Mouse (Mus musculus): ENCODE measurements around the gene Mrpl53. TPM values are rescaled to one million over a fixed set of nuclear protein-coding genes. Genes with fewer than 3 reads are reported as not detected.
"Not testable (repeated sequence)": the region's sequence is repeated elsewhere in the genome, so short reads cannot be mapped to it uniquely, and the experiment has no call there.

Mrpl53 gene
- polyA plus RNA-seq, 1 experiment from 2014 or later, result 139 TPM

- no peaks in the 10 kb centered on the region for H3K27me3 ChIP-seq (ENCODE audit: control insufficient read depth, insufficient read depth, low read length)
- no peak overlapping the region for H3K4me3 ChIP-seq (ENCODE audit: low read length)
- peaks cover 8% of the 10 kb centered on the region; the same call in 1 of the 2 replicates for H3K4me1 ChIP-seq (ENCODE audit: control insufficient read depth, insufficient read depth, low read length)
- H3K27ac ChIP-seq (ENCODE audit: low read depth, low read length), result no peak overlapping the region
- peaks cover 44% of the 10 kb centered on the region for H3K36me3 ChIP-seq (ENCODE audit: control insufficient read depth, insufficient read depth, low read length)
- H3K9me3 ChIP-seq (ENCODE audit: control insufficient read depth, low read length), result no peaks in the 10 kb centered on the region
- H3K9ac ChIP-seq (ENCODE audit: low read depth, low read length), result no peak overlapping the region
- 40% methylated on average over 8 of the region's 8 CpGs for WGBS
- ATAC-seq (ENCODE audit: low FRiP score, low TSS enrichment), result no peak
- H3K4me2 ChIP-seq (replicated peaks; ENCODE audit: low read depth, low read length), result no peak overlapping the region
These were observed 42.9 kb downstream of the Mrpl53 start for GRCm38 (mm10) chr6:83151721-83152120.

- Histone ChIP-seq H3K27me3 (ENCODE audit: control insufficient read depth, insufficient read depth, low read length) (no peaks in the 10 kb centered on the region), H3K36me3 (ENCODE audit: control insufficient read depth, insufficient read depth, low read length) (peaks cover 34% of the 10 kb centered on the region)
These were observed 44.2 kb downstream of the Mrpl53 start for GRCm38 (mm10) chr6:83153038-83153437.

GRCm38 (mm10) chr6:83153485-83153884 is 44.6 kb downstream of the Mrpl53 start:
- Histone ChIP-seq H3K9me3 (ENCODE audit: control insufficient read depth, low read length) (no peaks in the 10 kb centered on the region), H3K4me3 (ENCODE audit: low read length) (no peak overlapping the region), H3K9ac (ENCODE audit: low read depth, low read length) (no peak overlapping the region), H3K27ac (ENCODE audit: low read depth, low read length) (no peak overlapping the region), H3K4me1 (ENCODE audit: control insufficient read depth, insufficient read depth, low read length) (peaks cover 5% of the 10 kb centered on the region; the same call in 1 of the 2 replicates), H3K36me3 (ENCODE audit: control insufficient read depth, insufficient read depth, low read length) (peaks cover 31% of the 10 kb centered on the region; the same call in 1 of the 2 replicates), H3K27me3 (ENCODE audit: control insufficient read depth, insufficient read depth, low read length) (no peaks in the 10 kb centered on the region), H3K4me2 (replicated peaks; ENCODE audit: low read depth, low read length) (no peak overlapping the region)
- 68% methylated on average over 5 of the region's 5 CpGs for WGBS
- ATAC-seq (ENCODE audit: low FRiP score, low TSS enrichment), result no peak

More at GRCm38 (mm10) chr6:83153038-83153437, 44.2 kb downstream of the Mrpl53 start:
- no peak for ATAC-seq (ENCODE audit: low FRiP score, low TSS enrichment)
- H3K27ac ChIP-seq (ENCODE audit: low read depth, low read length), result no peak overlapping the region
- no peak overlapping the region for H3K4me2 ChIP-seq (replicated peaks; ENCODE audit: low read depth, low read length)
- H3K4me3 ChIP-seq (ENCODE audit: low read length), result no peak overlapping the region
- no peaks in the 10 kb centered on the region for H3K9me3 ChIP-seq (ENCODE audit: control insufficient read depth, low read length)
- H3K9ac ChIP-seq (ENCODE audit: low read depth, low read length), result no peak overlapping the region
- H3K4me1 ChIP-seq (ENCODE audit: control insufficient read depth, insufficient read depth, low read length), result peaks cover 5% of the 10 kb centered on the region; the same call in 1 of the 2 replicates
- 90% methylated on average over 12 of the region's 12 CpGs for WGBS

- Histone ChIP-seq H3K27ac (ENCODE audit: low read depth, low read length) (no peak overlapping the region), H3K9me3 (ENCODE audit: control insufficient read depth, low read length) (no peaks in the 10 kb centered on the region), H3K4me1 (ENCODE audit: control insufficient read depth, insufficient read depth, low read length) (peaks cover 5% of the 10 kb centered on the region; the same call in 1 of the 2 replicates), H3K36me3 (ENCODE audit: control insufficient read depth, insufficient read depth, low read length) (peaks cover 14% of the 10 kb centered on the region; the same call in 1 of the 2 replicates), H3K4me3 (ENCODE audit: low read length) (peak overlapping the region; percentile 56), H3K9ac (ENCODE audit: low read depth, low read length) (peak overlapping the region; percentile 40; the same call in 1 of the 2 replicates), H3K27me3 (ENCODE audit: control insufficient read depth, insufficient read depth, low read length) (peaks cover 3% of the 10 kb centered on the region), H3K4me2 (replicated peaks; ENCODE audit: low read depth, low read length) (peak overlapping the region; percentile 67)
- WGBS, result 8% methylated on average over 23 of the region's 23 CpGs
- peak; percentile 28 for ATAC-seq (ENCODE audit: low FRiP score, low TSS enrichment)
These were observed 46.9 kb downstream of the Mrpl53 start for GRCm38 (mm10) chr6:83155552-83156238.

- H3K27ac ChIP-seq (ENCODE audit: low read depth, low read length), result no peak within 1 kb of the TSS
- peak within 1 kb of the TSS; percentile 40; the same call in 1 of the 2 replicates for H3K9ac ChIP-seq (ENCODE audit: low read depth, low read length)
- H3K36me3 ChIP-seq (ENCODE audit: control insufficient read depth, insufficient read depth, low read length), result peaks cover 13% of the 10 kb centered on the region; the same call in 1 of the 2 replicates
- H3K27me3 ChIP-seq (ENCODE audit: control insufficient read depth, insufficient read depth, low read length), result peaks cover 9% of the 10 kb centered on the region
- H3K4me1 ChIP-seq (ENCODE audit: control insufficient read depth, insufficient read depth, low read length), result peaks cover 5% of the 10 kb centered on the region; the same call in 1 of the 2 replicates
- H3K4me2 ChIP-seq (replicated peaks; ENCODE audit: low read depth, low read length), result peak within 1 kb of the TSS; percentile 67
- ATAC-seq (ENCODE audit: low FRiP score, low TSS enrichment), result peak; percentile 92
- H3K9me3 ChIP-seq (ENCODE audit: control insufficient read depth, low read length), result no peaks in the 10 kb centered on the region
- 1% methylated on average over 32 of the region's 32 CpGs for WGBS
- peak within 1 kb of the TSS; percentile 56 for H3K4me3 ChIP-seq (ENCODE audit: low read length)
These were observed 47.4 kb downstream of the Mrpl53 start, which contains the start of the genes Wdr54 and 1700003E16Rik for GRCm38 (mm10) chr6:83156259-83156684. Gene Wdr54, minus strand, starts transcription at chr6:83156397. Gene 1700003E16Rik, plus strand, starts transcription at chr6:83156404.

- not testable (repeated sequence) for H3K4me3 ChIP-seq (ENCODE audit: low read length); H3K9ac ChIP-seq (ENCODE audit: low read depth, low read length); H3K36me3 ChIP-seq (ENCODE audit: control insufficient read depth, insufficient read depth, low read length); H3K27ac ChIP-seq (ENCODE audit: low read depth, low read length); ATAC-seq (ENCODE audit: low FRiP score, low TSS enrichment); H3K4me2 ChIP-seq (replicated peaks; ENCODE audit: low read depth, low read length); H3K9me3 ChIP-seq (ENCODE audit: control insufficient read depth, low read length)
- Histone ChIP-seq H3K27me3 (ENCODE audit: control insufficient read depth, insufficient read depth, low read length) (peaks cover 20% of the 10 kb centered on the region), H3K4me1 (ENCODE audit: control insufficient read depth, insufficient read depth, low read length) (peaks cover 22% of the 10 kb centered on the region; the same call in 1 of the 2 replicates)
- WGBS, result 33% methylated on average over 3 of the region's 3 CpGs
These were observed 50.6 kb downstream of the Mrpl53 start for GRCm38 (mm10) chr6:83159456-83159855.

MicroRNAs encoded within 50 kb of the gene (microRNA counts, 519-probe panel; counts per million panel counts)
- microRNA mmu-miR-3470a+mmu-miR-3470b, result not detected

Small RNAs within 50 kb of the gene (microRNA-seq; reads per million reads assigned to microRNA genes)
- not detected for gene Mir3470a

Other genes starting within 250 kb of the Mrpl53 start
- 0.57 and 0.87 TPM in 2 replicates for gene Sema4f, start 169.3 kb upstream of the Mrpl53 start, polyA plus RNA-seq (2014; fragmentation: Nextera tagmentation; extraction: Ambion mirVana)
- gene M1ap, start 162.1 kb upstream of the Mrpl53 start, polyA plus RNA-seq (2014; fragmentation: Nextera tagmentation; extraction: Ambion mirVana), result 0.28 and 0.77 TPM in 2 replicates
- 8.8 and 11.8 TPM in 2 replicates for gene Dok1, start 75.6 kb upstream of the Mrpl53 start, polyA plus RNA-seq (2014; fragmentation: Nextera tagmentation; extraction: Ambion mirVana)
- gene Loxl3, start 74.9 kb upstream of the Mrpl53 start, polyA plus RNA-seq (2014; fragmentation: Nextera tagmentation; extraction: Ambion mirVana), result 12.0 and 14.3 TPM in 2 replicates
- gene Aup1, start 54.5 kb upstream of the Mrpl53 start, polyA plus RNA-seq (2014; fragmentation: Nextera tagmentation; extraction: Ambion mirVana), result 144 and 156 TPM in 2 replicates
- gene Htra2, start 53.8 kb upstream of the Mrpl53 start, polyA plus RNA-seq (2014; fragmentation: Nextera tagmentation; extraction: Ambion mirVana), result 51.1 and 64.9 TPM in 2 replicates
- gene Dqx1, start 51.2 kb upstream of the Mrpl53 start, polyA plus RNA-seq (2014; fragmentation: Nextera tagmentation; extraction: Ambion mirVana), result 1.9 and 2.6 TPM in 2 replicates
- not detected in 2 replicates for gene Tlx2, start 38.7 kb upstream of the Mrpl53 start, polyA plus RNA-seq (2014; fragmentation: Nextera tagmentation; extraction: Ambion mirVana)
- gene Pcgf1, start 31.2 kb upstream of the Mrpl53 start, polyA plus RNA-seq (2014; fragmentation: Nextera tagmentation; extraction: Ambion mirVana), result 36.7 and 51.2 TPM in 2 replicates
- 8.3 and 8.8 TPM in 2 replicates for gene Lbx2, start 22.7 kb upstream of the Mrpl53 start, polyA plus RNA-seq (2014; fragmentation: Nextera tagmentation; extraction: Ambion mirVana)
- 1.6 and 2.4 TPM in 2 replicates for gene Ccdc142, start 7.4 kb upstream of the Mrpl53 start, polyA plus RNA-seq (2014; fragmentation: Nextera tagmentation; extraction: Ambion mirVana)
- gene Gm42688, start 7.4 kb upstream of the Mrpl53 start, polyA plus RNA-seq (2014; fragmentation: Nextera tagmentation; extraction: Ambion mirVana), result 2.4 and 3.5 TPM in 2 replicates
- 37.8 and 57.4 TPM in 2 replicates for gene Mogs, start 6.5 kb downstream of the Mrpl53 start, polyA plus RNA-seq (2014; fragmentation: Nextera tagmentation; extraction: Ambion mirVana)
- 123 and 125 TPM in 2 replicates for gene Wbp1, start 12.5 kb downstream of the Mrpl53 start, polyA plus RNA-seq (2014; fragmentation: Nextera tagmentation; extraction: Ambion mirVana)
- gene Ino80b, start 16.4 kb downstream of the Mrpl53 start, polyA plus RNA-seq (2014; fragmentation: Nextera tagmentation; extraction: Ambion mirVana), result 18.8 and 20.0 TPM in 2 replicates
- 14.9 and 18.0 TPM in 2 replicates for gene Rtkn, start 26.4 kb downstream of the Mrpl53 start, polyA plus RNA-seq (2014; fragmentation: Nextera tagmentation; extraction: Ambion mirVana)
- gene Wdr54, start 47.4 kb downstream of the Mrpl53 start, polyA plus RNA-seq (2014; fragmentation: Nextera tagmentation; extraction: Ambion mirVana), result 6.2 and 8.6 TPM in 2 replicates
- 0.94 and 0.96 TPM in 2 replicates for gene 1700003E16Rik, start 47.4 kb downstream of the Mrpl53 start, polyA plus RNA-seq (2014; fragmentation: Nextera tagmentation; extraction: Ambion mirVana)
- gene Dctn1, start 56.9 kb downstream of the Mrpl53 start, polyA plus RNA-seq (2014; fragmentation: Nextera tagmentation; extraction: Ambion mirVana), result 58.6 and 75.0 TPM in 2 replicates
- 0.13 and 0.45 TPM in 2 replicates for gene Slc4a5, start 110.8 kb downstream of the Mrpl53 start, polyA plus RNA-seq (2014; fragmentation: Nextera tagmentation; extraction: Ambion mirVana)
- gene Mthfd2, start 216.9 kb downstream of the Mrpl53 start, polyA plus RNA-seq (2014; fragmentation: Nextera tagmentation; extraction: Ambion mirVana), result 46.7 and 50.8 TPM in 2 replicates
- 38.9 and 92.4 TPM in 2 replicates for gene Mob1a, start 217.0 kb downstream of the Mrpl53 start, polyA plus RNA-seq (2014; fragmentation: Nextera tagmentation; extraction: Ambion mirVana)
- gene Bola3, start 240.1 kb downstream of the Mrpl53 start, polyA plus RNA-seq (2014; fragmentation: Nextera tagmentation; extraction: Ambion mirVana), result 142 and 182 TPM in 2 replicates

Measured in kidney, embryonic 14.5 days (tissue).